Mouse (Mus musculus): ENCODE data around the gene Arhgef19.
A peak's percentile ranks its signal among the peaks of the same experiment; 100 is the strongest.

GRCm38 (mm10) chr4:141247776-141248613 lies 8.7 kb downstream of the Arhgef19 start:
- no peak for TF ChIP-seq CTCF (IDR thresholded peaks at IDR 0.05; ENCODE audit: borderline replicate concordance, insufficient read depth, low read length)
- TF ChIP-seq POLR2A (IDR thresholded peaks at IDR 0.05; ENCODE audit: low read depth, low read length) = 0 out of 2 replicates have a peak, but pooled peaks have one; percentile 35

Data from embryonic fibroblast, embryonic 13.5 days (primary cell).